Mouse (Mus musculus) fat pad, adult 2 months (tissue): Measurements from ENCODE around the gene Ap2b1.
"Not testable (repeated sequence)": the region's sequence is repeated elsewhere in the genome, so short reads cannot be mapped to it uniquely, and the experiment has no call there.

Experiments
- DNase-seq: peaks from one replicate; pipeline ENCODE4 v3.0.0-alpha.2; 2011; ENCODE audit warnings: low read depth, low spot score; ENCODE audit errors: extremely low read depth

Gene Ap2b1

DNA sequence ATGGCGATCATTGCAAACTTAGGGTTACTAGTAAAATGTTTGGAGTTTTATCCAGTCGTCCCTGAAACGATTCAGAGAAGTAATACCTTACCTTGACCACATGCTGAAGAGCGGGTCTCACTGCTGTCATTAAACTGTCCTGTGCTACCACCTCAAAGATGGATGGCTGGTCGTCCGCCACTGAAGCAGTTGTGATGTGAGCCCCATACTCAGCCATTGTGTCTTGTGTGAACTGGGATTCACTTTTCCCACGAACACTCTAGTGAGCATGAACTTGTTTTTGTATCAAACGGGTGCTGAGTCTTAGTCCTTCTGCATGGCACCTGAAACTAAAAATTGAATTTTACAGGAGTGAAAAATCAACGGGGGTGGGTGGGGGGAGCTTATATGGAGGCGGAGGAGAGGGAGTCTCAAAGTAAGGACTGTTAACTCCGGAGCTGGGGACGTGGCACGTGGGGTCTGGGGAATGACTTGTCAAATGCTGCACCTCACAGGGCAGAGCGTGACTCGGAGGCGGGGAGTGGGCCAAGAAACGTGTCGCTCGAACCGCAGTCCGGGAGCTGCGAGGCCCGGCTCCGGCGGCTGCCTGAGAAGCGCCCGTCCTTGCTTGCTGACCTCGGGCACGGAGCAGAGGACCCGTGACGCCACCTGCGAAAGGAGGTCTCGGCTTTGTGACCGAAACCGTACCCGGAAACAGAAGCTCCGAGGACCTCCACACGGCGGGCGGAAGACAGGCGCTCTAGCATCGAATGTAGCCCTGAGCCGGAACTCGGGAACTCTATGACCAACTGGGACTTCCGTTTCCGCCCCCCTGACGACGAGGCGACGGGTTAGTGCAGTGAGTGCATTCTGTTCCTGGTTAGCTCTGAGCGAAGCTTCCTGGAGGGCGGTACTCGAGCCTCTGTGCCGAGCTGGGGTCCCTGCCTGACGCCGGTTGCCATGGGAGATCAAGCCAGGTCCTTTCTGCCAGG lies at the start of gene Ap2b1:
Gene Ap2b1 (plus strand): TSS at position 800 of the 971 bp plus-strand sequence.
- no peak for DNase-seq

- DNase-seq = not testable (repeated sequence)
Measured at GRCm38 (mm10) chr11:83257211-83257610, 41.6 kb upstream of the Ap2b1 start.

DNA sequence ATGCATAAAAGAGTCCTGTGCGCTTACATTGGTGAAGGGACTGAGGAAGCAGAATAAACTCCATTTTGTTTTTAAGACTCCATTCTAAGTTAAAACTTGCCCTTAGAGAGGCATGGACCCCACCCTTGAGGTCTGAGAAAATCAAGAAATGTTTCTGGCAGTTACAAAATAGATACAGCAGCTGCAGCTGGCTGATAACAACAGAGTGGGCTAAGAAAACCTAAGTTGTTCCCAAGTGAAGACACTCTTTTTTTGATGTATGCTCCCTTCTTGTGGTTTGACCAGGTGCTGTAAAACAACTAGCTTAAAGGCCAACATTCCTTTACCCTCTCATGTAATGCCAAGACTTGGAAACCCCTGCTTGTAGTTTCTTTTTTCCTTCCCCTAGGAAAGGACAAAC lies 36.2 kb upstream of the Ap2b1 start:
- no peak for DNase-seq

- no peak for DNase-seq
Measured at GRCm38 (mm10) chr11:83263146-83263545, 35.7 kb upstream of the Ap2b1 start.

DNA sequence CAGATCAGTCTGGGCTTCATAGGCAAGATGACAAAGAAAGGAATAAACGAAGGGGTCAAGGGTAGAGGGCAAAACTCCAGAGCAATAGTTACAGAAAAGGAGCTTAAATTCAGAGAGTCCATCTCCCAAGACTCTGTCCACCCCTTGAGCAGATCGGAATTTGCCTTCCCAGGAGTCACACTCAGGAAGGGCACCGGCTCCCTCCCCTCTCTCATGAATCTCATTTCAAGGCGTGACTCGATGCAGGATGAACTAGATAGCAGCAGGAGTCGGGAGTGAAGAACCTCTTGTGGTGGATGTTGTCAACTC lies 28.0 kb upstream of the Ap2b1 start:
- no peak for DNase-seq

GRCm38 (mm10) chr11:83271151-83271950 lies 27.5 kb upstream of the Ap2b1 start:
- DNase-seq = peak; percentile 31

- no peak for DNase-seq
Measured at GRCm38 (mm10) chr11:83271951-83272843, 26.6 kb upstream of the Ap2b1 start.

DNA sequence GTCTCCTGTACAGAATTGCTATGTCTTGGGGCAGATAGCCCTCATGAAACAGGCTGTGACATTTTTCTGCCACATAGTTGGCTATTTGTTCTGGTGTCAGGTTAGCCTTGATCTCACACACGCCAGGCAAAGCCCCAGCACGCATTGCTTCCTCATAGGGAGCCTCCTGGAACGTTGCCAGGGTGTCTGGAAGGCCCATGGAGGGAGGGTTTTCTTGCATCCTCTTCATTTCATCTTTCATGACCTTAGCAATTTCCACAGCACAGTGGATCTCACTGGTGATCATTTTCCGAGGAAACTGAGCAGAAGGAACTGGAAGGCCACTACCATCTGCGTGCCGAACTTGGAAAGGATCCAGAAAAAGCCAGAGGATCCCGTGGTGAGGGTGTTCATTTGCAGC lies 22.6 kb upstream of the Ap2b1 start:
- DNase-seq = no peak

GRCm38 (mm10) chr11:83279024-83279423 lies 19.8 kb upstream of the Ap2b1 start:
- DNase-seq = no peak

DNA sequence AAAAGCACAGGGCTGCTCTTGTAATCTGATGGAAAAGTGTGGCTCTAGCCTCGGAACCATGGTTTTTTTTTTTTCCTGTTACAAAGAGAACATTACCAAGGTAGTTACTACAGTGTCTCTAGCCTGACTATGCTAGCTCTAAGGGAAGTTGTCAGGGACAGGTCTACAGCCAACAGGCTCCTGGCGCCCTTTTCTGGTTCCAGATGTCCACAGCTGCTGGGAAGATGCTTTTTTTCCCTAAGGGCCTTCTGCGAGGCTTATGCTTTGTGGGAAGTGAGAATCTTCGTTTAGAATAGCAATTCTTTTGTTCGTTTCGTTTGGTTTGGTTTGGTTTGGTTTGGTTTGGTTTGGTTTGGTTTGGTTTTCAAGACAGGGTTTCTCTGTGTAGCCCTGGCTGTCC lies 19.1 kb upstream of the Ap2b1 start:
- DNase-seq = no peak

DNA sequence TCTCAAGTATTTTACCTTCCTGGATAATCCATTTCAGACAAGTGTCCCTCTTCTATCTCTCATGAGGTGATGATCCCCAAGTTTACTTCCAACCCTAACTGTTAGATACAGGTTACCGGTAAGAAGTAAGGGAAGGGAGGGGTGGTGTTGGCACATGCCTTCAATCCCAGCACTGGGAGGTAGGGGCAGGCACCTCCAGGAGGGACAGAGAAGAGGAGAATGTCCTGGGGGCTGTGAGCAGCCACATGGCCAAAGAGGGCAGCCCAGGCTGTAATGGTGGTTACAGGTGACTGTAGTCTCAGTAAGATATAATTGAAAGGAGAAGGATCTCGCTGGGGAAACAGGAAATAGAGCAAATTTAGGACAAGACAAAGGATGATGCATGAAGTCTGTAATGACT lies 16.7 kb upstream of the Ap2b1 start:
- no peak for DNase-seq

- DNase-seq = no peak
Measured at GRCm38 (mm10) chr11:83285627-83286026, 13.2 kb upstream of the Ap2b1 start.

DNA sequence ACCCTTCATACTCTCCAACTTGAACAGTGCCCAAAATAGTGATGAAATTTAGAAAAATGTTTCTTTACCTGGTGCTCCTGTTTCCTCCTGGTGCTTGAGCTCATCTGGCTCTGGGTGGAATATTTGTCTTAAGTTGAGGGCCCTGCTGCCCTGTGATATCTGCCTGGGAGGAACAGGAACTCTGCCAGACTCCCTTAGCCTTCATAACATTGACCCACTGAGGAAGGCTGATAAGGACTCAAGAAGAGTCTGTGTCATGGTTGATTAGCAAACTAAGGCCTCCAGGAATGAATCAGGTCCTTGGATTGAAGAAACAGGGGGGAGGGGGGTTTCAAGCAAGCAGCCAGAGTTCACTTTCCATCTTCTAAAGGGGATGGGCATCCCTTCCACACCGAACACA lies 12.3 kb upstream of the Ap2b1 start, which contains the start of gene Slfn14:
Gene Slfn14 (minus strand): TSS at position 161 of the 400 bp plus-strand sequence.
- DNase-seq = no peak

DNA sequence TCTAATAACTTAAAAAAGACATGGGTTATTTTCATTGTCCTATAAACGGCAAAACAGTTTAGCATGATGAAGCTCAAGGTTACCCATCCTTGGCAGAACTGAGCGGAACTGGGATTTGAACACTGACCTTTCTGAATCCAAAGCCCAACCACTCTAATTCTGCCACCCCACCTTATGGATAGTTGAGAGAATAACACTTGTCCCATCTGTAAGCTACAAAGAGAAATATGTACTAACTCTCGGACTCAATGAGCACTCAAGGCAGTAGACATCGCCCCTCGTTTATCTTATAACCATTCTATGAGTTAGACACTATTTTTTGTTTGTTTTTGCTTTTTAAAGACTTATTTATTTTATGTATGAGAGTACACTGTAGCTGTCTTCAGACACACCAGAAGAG lies 9.8 kb upstream of the Ap2b1 start:
- no peak for DNase-seq

- DNase-seq = no peak
Measured at GRCm38 (mm10) chr11:83289633-83290032, 9.2 kb upstream of the Ap2b1 start.

GRCm38 (mm10) chr11:83291375-83292250 lies 7.2 kb upstream of the Ap2b1 start:
- DNase-seq = peak; percentile 62

DNA sequence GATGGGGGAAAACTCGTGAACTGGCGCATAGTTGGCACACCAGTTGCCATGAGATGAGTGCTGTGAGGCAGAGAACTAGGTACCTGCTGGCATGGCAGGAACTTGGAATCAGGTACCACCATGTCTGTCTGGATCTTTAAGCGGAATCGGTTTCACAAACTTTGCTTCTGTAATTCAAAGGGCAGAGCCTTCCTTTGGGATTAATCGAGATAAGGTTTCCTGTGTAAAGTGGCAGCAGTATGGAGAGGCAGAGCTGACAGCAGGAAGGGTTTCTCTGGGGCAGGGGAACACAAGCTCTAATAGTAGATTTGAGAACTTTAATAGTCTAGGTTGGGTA lies 6.6 kb upstream of the Ap2b1 start:
- DNase-seq = no peak

- no peak for DNase-seq
Measured at GRCm38 (mm10) chr11:83293182-83293581, 5.6 kb upstream of the Ap2b1 start.

DNA sequence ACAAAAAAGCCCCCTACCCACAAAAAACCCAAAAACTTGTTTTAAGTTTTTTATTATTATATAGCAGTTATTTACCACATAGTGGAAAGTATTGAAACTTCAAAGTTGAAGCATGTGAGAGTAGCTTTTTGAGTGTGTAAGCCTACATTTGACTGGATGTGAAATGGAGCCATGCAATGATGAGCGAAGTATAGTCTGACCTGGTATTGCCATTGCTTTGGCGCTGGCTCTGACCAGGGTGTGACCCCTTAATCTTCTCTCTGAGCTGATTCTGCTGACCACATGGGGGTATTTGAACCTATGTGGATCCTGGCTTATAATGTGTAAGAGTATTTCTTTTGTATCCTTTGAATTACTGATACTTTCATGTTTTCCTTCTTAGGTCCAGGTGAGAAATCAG lies 4.7 kb upstream of the Ap2b1 start:
- DNase-seq = no peak

DNA sequence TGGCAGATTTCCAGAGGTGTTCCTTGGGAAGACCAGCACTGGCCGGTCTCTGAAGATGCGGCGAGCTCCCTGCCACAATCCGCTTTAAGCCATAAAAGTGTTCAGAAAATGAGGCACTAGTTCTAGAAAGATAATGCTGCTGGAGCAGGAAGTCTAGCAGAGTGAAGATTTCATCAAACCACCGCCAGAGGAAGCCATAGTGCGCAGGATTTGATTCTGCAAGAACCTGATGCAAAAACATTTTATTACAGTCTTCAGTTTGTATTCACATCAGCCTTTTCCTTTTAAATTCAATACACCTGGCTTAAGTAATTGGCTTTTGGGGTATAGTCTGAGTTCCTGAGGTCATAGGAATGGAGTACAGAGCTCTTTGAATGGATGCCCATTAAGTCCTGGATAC lies 1.0 kb upstream of the Ap2b1 start:
- DNase-seq = no peak
